Mouse (Mus musculus): ENCODE results near the gene Eef2. TPM values are rescaled to one million over a fixed set of nuclear protein-coding genes. Genes with fewer than 3 reads are reported as not detected.

Gene Eef2
- total and polyA plus RNA-seq, 3 experiments, result 1,752 to 4,660 (median 2,649) TPM

DNA sequence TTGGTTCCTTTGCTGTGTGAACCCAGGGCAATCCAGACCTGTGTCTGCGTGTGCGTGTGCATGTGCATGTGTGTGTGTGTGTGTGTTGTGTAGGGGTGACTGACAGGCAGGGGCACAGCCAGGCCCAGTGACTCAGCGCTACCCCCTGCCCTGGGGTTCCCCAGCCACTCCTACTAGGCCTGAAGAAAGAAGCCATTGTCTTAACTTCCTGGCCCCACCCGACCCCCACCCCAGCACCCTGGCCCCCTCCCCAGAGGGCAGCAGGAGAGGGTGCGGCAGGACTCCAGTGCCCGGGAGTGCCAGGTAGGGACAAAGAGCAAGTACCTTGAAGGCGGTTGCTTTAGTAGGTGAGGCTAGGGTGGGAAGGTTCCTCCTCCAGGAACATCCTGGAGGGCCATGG lies 30.7 kb upstream of the Eef2 start:
- H3K36me3 ChIP-seq (replicated peaks in 1 of 2; ENCODE audit: control insufficient read depth in 1 of 2, insufficient read depth in 1 of 2, low read length in 1 of 2), result peaks cover 61 to 90% of the 10 kb centered on the region in 2 experiments
- H3K27me3 ChIP-seq (replicated peaks), result no peaks in the 10 kb centered on the region
- dilution Hi-C loops (cut with MboI; ENCODE audit: extremely low pct_ligation_motif_present, extremely low pct_unique_long_range_greater_than_20kb, low sequenced_read_pairs) (no loop called here), in situ Hi-C loops (cut with MboI; ENCODE audit: low pct_ligation_motif_present, low pct_unique_long_range_greater_than_20kb, low sequenced_read_pairs) (no loop called here)
- no peak for DNase-seq (ENCODE audit: extremely low read depth)
- peaks cover 20 to 97% of the 10 kb centered on the region in 2 experiments for H3K4me1 ChIP-seq (ENCODE audit: control insufficient read depth in 1 of 2, insufficient read depth in 2 of 2)
- H3K4me3 ChIP-seq (replicated peaks in 1 of 3; ENCODE audit: low read depth in 2 of 3, low read length in 2 of 3, poor library complexity in 1 of 3), result peak overlapping the region in 1 of 3 experiments; percentile 4
- H3K79me2 ChIP-seq (replicated peaks; ENCODE audit: control insufficient read depth, extremely low read depth, insufficient read depth, poor library complexity, severe bottlenecking), result peaks cover 81% of the 10 kb centered on the region
- H3K9me3 ChIP-seq (replicated peaks; ENCODE audit: low read length), result no peaks in the 10 kb centered on the region
- no peak overlapping the region for H3K27ac ChIP-seq (ENCODE audit: insufficient read depth, low read depth)
- H3K4me2 ChIP-seq (ENCODE audit: insufficient read depth, low read depth, poor library complexity, severe bottlenecking), result no peak overlapping the region
- no peak overlapping the region for H3K9ac ChIP-seq (ENCODE audit: insufficient read depth, low read depth)
- TF ChIP-seq HCFC1 (IDR thresholded peaks at IDR 0.05; ENCODE audit: low read depth, low read length) (no peak), JUN (IDR thresholded peaks at IDR 0.05; ENCODE audit: insufficient read depth, low read depth, low read length) (no peak), NRF1 (IDR thresholded peaks at IDR 0.05; ENCODE audit: low read depth, low read length) (no peak), MEF2A (IDR thresholded peaks at IDR 0.05; ENCODE audit: borderline replicate concordance, low read depth, low read length) (no peak), CTCF (conservative IDR thresholded peaks at IDR 0.05 in 1 of 2, IDR thresholded peaks at IDR 0.05 in 1 of 2; ENCODE audit: low read depth in 2 of 2, low read length in 2 of 2) (no peak)

DNA sequence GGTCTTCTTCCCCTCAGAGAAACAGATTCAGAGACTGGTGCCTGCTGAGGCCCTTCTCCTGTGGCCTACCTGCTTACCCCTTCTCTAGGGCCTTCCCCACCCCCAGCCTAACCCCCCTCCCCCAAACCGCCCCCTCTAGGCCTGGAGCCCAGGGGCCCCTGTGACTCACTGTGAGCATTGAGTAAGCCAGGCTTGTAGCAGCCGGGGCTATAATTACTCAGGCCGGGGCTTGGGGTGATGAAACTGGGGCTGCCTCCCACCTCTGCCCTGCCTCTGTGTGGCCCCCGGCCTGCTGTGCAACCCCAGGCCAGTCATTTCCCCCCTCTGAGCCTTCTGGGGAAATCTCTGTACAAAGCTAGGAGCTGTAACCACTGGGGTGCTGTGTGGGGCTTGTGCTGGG lies 30.1 kb upstream of the Eef2 start:
- Histone ChIP-seq H3K9me3 (replicated peaks; ENCODE audit: low read length) (no peaks in the 10 kb centered on the region), H3K4me3 (replicated peaks in 1 of 3; ENCODE audit: low read depth in 2 of 3, low read length in 2 of 3, poor library complexity in 1 of 3) (peak overlapping the region in 1 of 3 experiments; percentile 19), H3K36me3 (replicated peaks in 1 of 2; ENCODE audit: control insufficient read depth in 1 of 2, insufficient read depth in 1 of 2, low read length in 1 of 2) (peaks cover 61 to 90% of the 10 kb centered on the region in 2 experiments), H3K4me2 (ENCODE audit: insufficient read depth, low read depth, poor library complexity, severe bottlenecking) (no peak overlapping the region), H3K9ac (ENCODE audit: insufficient read depth, low read depth) (no peak overlapping the region), H3K27ac (ENCODE audit: insufficient read depth, low read depth) (no peak overlapping the region), H3K4me1 (ENCODE audit: control insufficient read depth in 1 of 2, insufficient read depth in 2 of 2) (peaks cover 19 to 96% of the 10 kb centered on the region in 2 experiments), H3K79me2 (replicated peaks; ENCODE audit: control insufficient read depth, extremely low read depth, insufficient read depth, poor library complexity, severe bottlenecking) (peaks cover 76% of the 10 kb centered on the region), H3K27me3 (replicated peaks) (no peaks in the 10 kb centered on the region)
- TF ChIP-seq ETS1 (conservative IDR thresholded peaks at IDR 0.05; ENCODE audit: low read depth, low read length), result 0 out of 2 replicates have a peak, but pooled peaks have one; percentile 7
- no peak for TF ChIP-seq TBP (conservative IDR thresholded peaks at IDR 0.05; ENCODE audit: low read depth, low read length)
- in situ Hi-C loops (cut with MboI; ENCODE audit: low pct_ligation_motif_present, low pct_unique_long_range_greater_than_20kb, low sequenced_read_pairs), result no loop called here
- dilution Hi-C loops (cut with MboI; ENCODE audit: extremely low pct_ligation_motif_present, extremely low pct_unique_long_range_greater_than_20kb, low sequenced_read_pairs), result no loop called here
- DNase-seq (ENCODE audit: extremely low read depth), result no peak

DNA sequence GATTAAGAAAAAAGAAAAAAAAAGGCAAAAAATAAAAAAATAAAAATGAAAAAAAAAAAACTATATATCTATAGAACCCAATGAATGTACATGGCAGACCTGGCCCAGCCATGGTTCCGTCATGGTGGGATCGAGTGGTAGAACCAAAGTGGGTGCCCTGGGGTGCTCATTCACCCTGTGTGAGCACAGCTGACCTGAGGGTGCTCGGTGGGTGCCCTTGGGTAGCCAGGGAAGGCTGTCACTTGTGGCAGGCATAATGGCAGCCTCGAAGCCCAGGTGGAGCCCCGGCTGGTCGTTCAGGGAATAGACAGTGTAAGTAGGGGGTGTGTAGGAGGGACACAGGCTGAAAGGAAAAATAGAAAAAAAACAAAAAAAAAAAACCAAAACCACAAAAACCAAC lies 25.2 kb upstream of the Eef2 start:
- Histone ChIP-seq H3K27me3 (replicated peaks) (no peaks in the 10 kb centered on the region), H3K4me3 (replicated peaks in 1 of 3; ENCODE audit: low read depth in 2 of 3, low read length in 2 of 3, poor library complexity in 1 of 3) (no peak overlapping the region), H3K79me2 (replicated peaks; ENCODE audit: control insufficient read depth, extremely low read depth, insufficient read depth, poor library complexity, severe bottlenecking) (peaks cover 26% of the 10 kb centered on the region), H3K27ac (ENCODE audit: insufficient read depth, low read depth) (no peak overlapping the region), H3K4me2 (ENCODE audit: insufficient read depth, low read depth, poor library complexity, severe bottlenecking) (no peak overlapping the region), H3K36me3 (replicated peaks in 1 of 2; ENCODE audit: control insufficient read depth in 1 of 2, insufficient read depth in 1 of 2, low read length in 1 of 2) (peaks cover 68 to 83% of the 10 kb centered on the region in 2 experiments), H3K9ac (ENCODE audit: insufficient read depth, low read depth) (no peak overlapping the region), H3K9me3 (replicated peaks; ENCODE audit: low read length) (no peaks in the 10 kb centered on the region), H3K4me1 (ENCODE audit: control insufficient read depth in 1 of 2, insufficient read depth in 2 of 2) (peaks cover 0 to 70% of the 10 kb centered on the region in 2 experiments; a peak in 2 of 4 replicates)
- dilution Hi-C loops (cut with MboI; ENCODE audit: extremely low pct_ligation_motif_present, extremely low pct_unique_long_range_greater_than_20kb, low sequenced_read_pairs) (no loop called here), in situ Hi-C loops (cut with MboI; ENCODE audit: low pct_ligation_motif_present, low pct_unique_long_range_greater_than_20kb, low sequenced_read_pairs) (no loop called here)
- TF ChIP-seq ZNF384 (IDR thresholded peaks at IDR 0.05; ENCODE audit: low read depth, low read length), result peak; percentile 82
- no peak for TF ChIP-seq JUND (conservative IDR thresholded peaks at IDR 0.05; ENCODE audit: low read depth, low read length)
- no peak for DNase-seq (ENCODE audit: extremely low read depth)
